Mouse (Mus musculus): ENCODE data around the gene Vwa3a.

Gene Vwa3a

GRCm38 (mm10) chr7:120748478-120748877, 9.4 kb downstream of the Vwa3a start:
- no peak for DNase-seq

GRCm38 (mm10) chr7:120751330-120751729, 12.2 kb downstream of the Vwa3a start:
- DNase-seq: no peak

- no peak for DNase-seq
Observed at GRCm38 (mm10) chr7:120751906-120752305, 12.8 kb downstream of the Vwa3a start.

GRCm38 (mm10) chr7:120754671-120755070, 15.6 kb downstream of the Vwa3a start:
- DNase-seq: peak; percentile 87

GRCm38 (mm10) chr7:120767369-120767768, 28.3 kb downstream of the Vwa3a start:
- DNase-seq: no peak

GRCm38 (mm10) chr7:120771389-120771788, 32.3 kb downstream of the Vwa3a start:
- DNase-seq: no peak

GRCm38 (mm10) chr7:120778012-120778411, 38.9 kb downstream of the Vwa3a start:
- no peak for DNase-seq

GRCm38 (mm10) chr7:120795544-120795943, 56.4 kb downstream of the Vwa3a start:
- DNase-seq: no peak

- no peak for DNase-seq
Observed at GRCm38 (mm10) chr7:120796369-120796768, 57.3 kb downstream of the Vwa3a start.

GRCm38 (mm10) chr7:120803268-120803667, 64.2 kb downstream of the Vwa3a start:
- no peak for DNase-seq

GRCm38 (mm10) chr7:120809705-120810104, 70.6 kb downstream of the Vwa3a start:
- no peak for DNase-seq

- no peak for DNase-seq
Observed at GRCm38 (mm10) chr7:120811834-120812415, 72.8 kb downstream of the Vwa3a start, which contains the start of gene Gm5737. Gm5737 (plus strand) TSS chr7:120812365.

GRCm38 (mm10) chr7:120817552-120817951, 78.4 kb downstream of the Vwa3a start:
- DNase-seq: no peak

- no peak for DNase-seq
Observed at GRCm38 (mm10) chr7:120819386-120819785, 80.3 kb downstream of the Vwa3a start.

GRCm38 (mm10) chr7:120823248-120823647, 84.1 kb downstream of the Vwa3a start:
- DNase-seq: peak; percentile 73

- no peak for DNase-seq
Observed at GRCm38 (mm10) chr7:120825097-120825496, 86.0 kb downstream of the Vwa3a start.

- peak; percentile 52 for DNase-seq
Observed at GRCm38 (mm10) chr7:120826408-120826807, 87.3 kb downstream of the Vwa3a start.

- DNase-seq: peak; percentile 78
Observed at GRCm38 (mm10) chr7:120830431-120831381, 91.6 kb downstream of the Vwa3a start.

GRCm38 (mm10) chr7:120834426-120834825, 95.3 kb downstream of the Vwa3a start:
- DNase-seq: no peak

GRCm38 (mm10) chr7:120834863-120835372, 95.8 kb downstream of the Vwa3a start:
- DNase-seq: peak; percentile 70

GRCm38 (mm10) chr7:120835449-120836359, 96.6 kb downstream of the Vwa3a start:
- DNase-seq: peak; percentile 98

- DNase-seq: no peak
Observed at GRCm38 (mm10) chr7:120836361-120836760, 97.2 kb downstream of the Vwa3a start.

Measured in lung, postnatal 14 days (tissue).